Comparison of ENCODE assay signal across 7 mouse cellular contexts in genomic region chr2:23040001-23040646, GRCm38 (mm10). TPM values are rescaled to one million over a fixed set of nuclear protein-coding genes. Genes with fewer than 3 reads are reported as not detected.
DNase-seq lines count a peak whose midpoint lies in the region; TF ChIP-seq lines count a peak whose summit lies in the region.

Abi1 (minus strand) TSS chr2:23040241.

- no peak for TF ChIP-seq CTCF in cortical plate, adult 2 months (IDR thresholded peaks at IDR 0.05; ENCODE audit: extremely low read depth, insufficient read depth, low read length)

- H3K27me3 ChIP-seq in megakaryocyte, embryonic 14.5 days (replicated peaks) = no peaks in the 10 kb centered on the region

- peak within 1 kb of the TSS; percentile 95 for H3K27ac ChIP-seq in cortical plate, adult 2 months (ENCODE audit: insufficient read depth, low read length)

- peaks cover 2% of the 10 kb centered on the region for H3K36me3 ChIP-seq in megakaryocyte, embryonic 14.5 days (replicated peaks; ENCODE audit: low read length)

- DNase-seq in adipocyte (ENCODE audit: low spot score) = peak; percentile 98
- peak; percentile 82 to 85 for DNase-seq in gastrocnemius, adult 8-10 months (ENCODE audit: low spot score in 2 of 2)
- peak; percentile 93 for DNase-seq in hindlimb bud, embryonic 11.5 days (ENCODE audit: extremely low spot score, low read depth, low spot score)
- DNase-seq in left cerebral cortex, adult 8-10 months (ENCODE audit: low spot score in 2 of 2) = peak; percentile 84 to 94
- DNase-seq in right cerebral cortex, postnatal 25 days = peak; percentile 90

- H3K9me3 ChIP-seq in megakaryocyte, embryonic 14.5 days = no peaks in the 10 kb centered on the region

- peak; percentile 96 for TF ChIP-seq POLR2A in cortical plate, adult 2 months (IDR thresholded peaks at IDR 0.05; ENCODE audit: extremely low read depth, insufficient read depth, low read length)

- H3K4me3 ChIP-seq in cortical plate, adult 2 months (ENCODE audit: insufficient read depth, low read length) = peak within 1 kb of the TSS; percentile 90
- H3K4me3 ChIP-seq in megakaryocyte, embryonic 14.5 days (replicated peaks) = peak within 1 kb of the TSS; percentile 98

- H3K4me1 ChIP-seq in cortical plate, adult 2 months (ENCODE audit: control insufficient read depth, insufficient read depth, low read length) = no peaks in the 10 kb centered on the region; the same call in 1 of the 2 replicates
- H3K4me1 ChIP-seq in megakaryocyte, embryonic 14.5 days = peaks cover 46% of the 10 kb centered on the region

RNA-seq across cellular contexts. Expression of gene Abi1, which starts in this region (rescaled TPM):
- polyA plus RNA-seq in cortical plate, adult 2 months (2012; rRNA removed) = 130 and 136 TPM in 2 replicates
- total RNA-seq in gastrocnemius, adult 8-10 months (2022) = 10 to 100 TPM; 13.1 to 21.7 (median 17.2) TPM
- total RNA-seq in left cerebral cortex, adult 8-10 months (2022) = 100 to 1,000 TPM; 130 to 152 (median 136) TPM
- 61.8 and 70.5 TPM in 2 replicates for polyA plus RNA-seq in megakaryocyte, embryonic 14.5 days (2012; ENCODE audit: insufficient read depth, low replicate concordance)

Comparison
In these comparisons a context has a peak if more than half of its experiments do, and no peak if none do; other contexts are left out.
1. Peak in every context shown above with its lines: DNase-seq, H3K4me3 ChIP-seq and H3K27ac ChIP-seq.
2. RNA of gene Abi1 (total RNA-seq): 130 to 152 TPM in left cerebral cortex, adult 8-10 months; 13.1 to 21.7 TPM in gastrocnemius, adult 8-10 months; every median in the first group is over 4 times any median in the second.